21 mouse cellular contexts compared by ENCODE assay signal in the genomic region with DNA sequence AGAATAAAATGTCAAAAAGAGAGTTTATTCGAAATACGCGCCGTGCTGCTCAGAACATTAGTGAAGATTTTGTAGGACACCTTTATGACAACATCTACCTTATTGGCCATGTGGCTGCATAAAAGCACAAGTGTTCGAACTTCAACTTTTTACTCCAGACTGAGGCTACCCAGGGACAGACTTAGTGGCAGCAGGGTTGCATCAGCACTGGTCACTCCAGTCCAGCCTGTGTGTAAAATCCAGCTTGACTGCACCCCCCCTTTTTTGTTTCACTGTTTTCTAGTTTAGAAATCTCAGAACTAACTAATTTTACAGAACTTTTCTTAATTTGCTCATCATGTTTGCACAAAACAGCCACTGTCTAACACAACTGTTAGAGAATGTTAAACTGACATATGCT. TPM values are rescaled to one million over a fixed set of nuclear protein-coding genes. Genes with fewer than 3 reads are reported as not detected.
A peak's percentile ranks its signal among the peaks of the same experiment; 100 is the strongest.
DNase-seq lines count a peak whose midpoint lies in the region; ATAC-seq and TF ChIP-seq lines count a peak whose summit lies in the region.
"Had no signal": no experiment of that assay in that cellular context is flagged by ENCODE, and none has a peak within 500 bp of the region (broad histone marks: within the 10 kb centered on the region; RNA-seq: fewer than 3 reads in every experiment).

No protein-coding gene starts in this region.

- no peaks in the 10 kb centered on the region for H3K9me3 ChIP-seq in liver, embryonic 12.5 days (replicated peaks)
- no peaks in the 10 kb centered on the region for H3K9me3 ChIP-seq in liver, embryonic 11.5 days (ENCODE audit: control insufficient read depth, low read length)
- H3K9me3 ChIP-seq in liver, embryonic 15.5 days (replicated peaks): no peaks in the 10 kb centered on the region
- no peaks in the 10 kb centered on the region for H3K9me3 ChIP-seq in liver, postnatal 0 days (ENCODE audit: low read length)
- H3K9me3 ChIP-seq: embryonic facial prominence, embryonic 13.5 days; embryonic facial prominence, embryonic 15.5 days; forebrain, embryonic 10.5 days; forebrain, embryonic 12.5 days had no signal

- H3K9ac ChIP-seq in liver, embryonic 12.5 days: no peak overlapping the region
- no peak overlapping the region for H3K9ac ChIP-seq in liver, embryonic 11.5 days (ENCODE audit: low read depth, low read length)
- H3K9ac ChIP-seq in liver, embryonic 15.5 days: no peak overlapping the region
- H3K9ac ChIP-seq in liver, postnatal 0 days (replicated peaks): no peak overlapping the region
- H3K9ac ChIP-seq: embryonic facial prominence, embryonic 13.5 days; embryonic facial prominence, embryonic 15.5 days; forebrain, embryonic 12.5 days had no signal

- TF ChIP-seq EP300 in liver, postnatal 0 days (IDR thresholded peaks at IDR 0.05; ENCODE audit: low read depth): no peak

- no peak overlapping the region for H3K27ac ChIP-seq in liver, embryonic 12.5 days
- no peak overlapping the region for H3K27ac ChIP-seq in liver, embryonic 11.5 days (ENCODE audit: low read depth, low read length)
- H3K27ac ChIP-seq in liver, embryonic 15.5 days (replicated peaks): no peak overlapping the region
- 0 out of 2 replicates have a peak overlapping the region, but pooled peaks have one; percentile 39 for H3K27ac ChIP-seq in liver, postnatal 0 days (ENCODE audit: low read depth)
- H3K27ac ChIP-seq: embryonic facial prominence, embryonic 13.5 days; embryonic facial prominence, embryonic 15.5 days; forebrain, embryonic 10.5 days; forebrain, embryonic 12.5 days had no signal

- H3K4me2 ChIP-seq in liver, embryonic 12.5 days: no peak overlapping the region
- no peak overlapping the region for H3K4me2 ChIP-seq in liver, embryonic 11.5 days
- no peak overlapping the region for H3K4me2 ChIP-seq in liver, embryonic 15.5 days
- no peak overlapping the region for H3K4me2 ChIP-seq in liver, postnatal 0 days (ENCODE audit: low read depth, low read length)
- H3K4me2 ChIP-seq: embryonic facial prominence, embryonic 13.5 days; embryonic facial prominence, embryonic 15.5 days; forebrain, embryonic 12.5 days had no signal

- DNase-seq in liver, embryonic 11.5 days (ENCODE audit: low spot score): no peak
- no peak for DNase-seq in liver, postnatal 0 days
- DNase-seq in adrenal gland, postnatal 14 days: no peak
- no peak for DNase-seq in left cerebral cortex, postnatal 4 days
- DNase-seq: adrenal gland, adult 2 months; adrenal gland, postnatal 10 days; cerebellum, adult 11-12 months; cerebellum, adult 8-10 months; cerebellum, adult 9-11 months; cerebellum, postnatal 14 days; cerebellum, postnatal 36 days; embryo, embryonic 11 days had no signal

- no peak for TF ChIP-seq CTCF in liver, postnatal 0 days (IDR thresholded peaks at IDR 0.05; ENCODE audit: low read depth)

- H3K4me1 ChIP-seq in liver, embryonic 12.5 days: no peaks in the 10 kb centered on the region
- H3K4me1 ChIP-seq in liver, embryonic 11.5 days (replicated peaks; ENCODE audit: control insufficient read depth, insufficient read depth, low read length): no peaks in the 10 kb centered on the region
- H3K4me1 ChIP-seq in liver, embryonic 15.5 days (replicated peaks): no peaks in the 10 kb centered on the region
- no peaks in the 10 kb centered on the region; the same call in 1 of the 2 replicates for H3K4me1 ChIP-seq in liver, postnatal 0 days (ENCODE audit: insufficient read depth)
- H3K4me1 ChIP-seq: embryonic facial prominence, embryonic 13.5 days; embryonic facial prominence, embryonic 15.5 days; forebrain, embryonic 10.5 days; forebrain, embryonic 12.5 days had no signal

- H3K27me3 ChIP-seq in liver, embryonic 12.5 days (replicated peaks): no peaks in the 10 kb centered on the region
- H3K27me3 ChIP-seq in liver, embryonic 11.5 days (replicated peaks; ENCODE audit: control insufficient read depth, insufficient read depth, low read length): no peaks in the 10 kb centered on the region
- H3K27me3 ChIP-seq in liver, embryonic 15.5 days: no peaks in the 10 kb centered on the region
- H3K27me3 ChIP-seq in liver, postnatal 0 days (ENCODE audit: insufficient read depth, low read length): no peaks in the 10 kb centered on the region
- H3K27me3 ChIP-seq: embryonic facial prominence, embryonic 13.5 days; embryonic facial prominence, embryonic 15.5 days; forebrain, embryonic 12.5 days had no signal

- peaks cover 9% of the 10 kb centered on the region for H3K36me3 ChIP-seq in liver, embryonic 12.5 days
- H3K36me3 ChIP-seq in liver, embryonic 11.5 days (ENCODE audit: control insufficient read depth, insufficient read depth, low read length): no peaks in the 10 kb centered on the region; the same call in 1 of the 2 replicates
- H3K36me3 ChIP-seq in liver, embryonic 15.5 days (replicated peaks): peaks cover 9% of the 10 kb centered on the region
- peaks cover 14% of the 10 kb centered on the region for H3K36me3 ChIP-seq in liver, postnatal 0 days (replicated peaks; ENCODE audit: insufficient read depth, low read length)
- H3K36me3 ChIP-seq: embryonic facial prominence, embryonic 13.5 days; embryonic facial prominence, embryonic 15.5 days; forebrain, embryonic 10.5 days; forebrain, embryonic 12.5 days had no signal

- 0 out of 2 replicates have a peak, but pooled peaks have one; percentile 47 for ATAC-seq in liver, embryonic 12.5 days
- ATAC-seq in liver, embryonic 11.5 days (replicated peaks; ENCODE audit: low FRiP score): no peak
- ATAC-seq in liver, embryonic 15.5 days (ENCODE audit: insufficient read depth): peak; percentile 68; the same call in 1 of the 2 replicates
- ATAC-seq in liver, postnatal 0 days: peak; percentile 74
- ATAC-seq: forebrain, embryonic 14.5 days; forebrain, embryonic 16.5 days had no signal

- intact Hi-C loops in left cerebral cortex, postnatal 4 days (cut with DNase I): no loop called here

- no peak overlapping the region for H3K4me3 ChIP-seq in liver, embryonic 12.5 days
- no peak overlapping the region for H3K4me3 ChIP-seq in liver, embryonic 11.5 days (ENCODE audit: low read depth, low read length)
- H3K4me3 ChIP-seq in liver, embryonic 15.5 days (replicated peaks): no peak overlapping the region
- no peak overlapping the region for H3K4me3 ChIP-seq in liver, postnatal 0 days (ENCODE audit: low read depth, low read length)
- H3K4me3 ChIP-seq: embryonic facial prominence, embryonic 13.5 days; embryonic facial prominence, embryonic 15.5 days; erythroblast, embryonic 14.5 days; forebrain, embryonic 10.5 days; forebrain, embryonic 12.5 days had no signal

- 91% methylated on average over 5 of the region's 5 CpGs for WGBS in liver, embryonic 12.5 days (ENCODE audit: insufficient replicate concordance)
- 91% methylated on average over 5 of the region's 5 CpGs for WGBS in liver, embryonic 11.5 days
- WGBS in liver, embryonic 15.5 days (ENCODE audit: insufficient replicate concordance): 87% methylated on average over 5 of the region's 5 CpGs
- 83% methylated on average over 5 of the region's 5 CpGs for WGBS in liver, postnatal 0 days (ENCODE audit: insufficient replicate concordance)

RNA-seq across cellular contexts. Expression of a gene that starts 40.6 kb away (rescaled TPM):
- 42.1 and 45.0 TPM in 2 replicates for polyA plus RNA-seq in liver, embryonic 12.5 days (2016; fragmentation: Nextera tagmentation; extraction: Ambion mirVana)
- 55.4 and 57.2 TPM in 2 replicates for polyA plus RNA-seq in liver, embryonic 11.5 days (2014; fragmentation: Nextera tagmentation; extraction: Ambion mirVana)
- 35.7 and 38.7 TPM in 2 replicates for polyA plus RNA-seq in liver, embryonic 15.5 days (2015; fragmentation: Nextera tagmentation; extraction: Ambion mirVana)
- 48.3 and 55.3 TPM in 2 replicates for polyA plus RNA-seq in liver, postnatal 0 days (2015; fragmentation: Nextera tagmentation; extraction: Ambion mirVana)
- 53.9 and 58.1 TPM in 2 replicates for total RNA-seq in adrenal gland, postnatal 14 days (2021)
- 10 to 100 TPM; 28.0 to 30.8 TPM for total RNA-seq in left cerebral cortex, postnatal 4 days (2021)

RNA-seq across cellular contexts. Expression of a gene that starts 40.7 kb away (rescaled TPM):
- 26.3 and 27.1 TPM in 2 replicates for polyA plus RNA-seq in liver, embryonic 12.5 days (2016; fragmentation: Nextera tagmentation; extraction: Ambion mirVana)
- polyA plus RNA-seq in liver, embryonic 11.5 days (2014; fragmentation: Nextera tagmentation; extraction: Ambion mirVana): 40.9 and 41.2 TPM in 2 replicates
- 16.4 and 17.3 TPM in 2 replicates for polyA plus RNA-seq in liver, embryonic 15.5 days (2015; fragmentation: Nextera tagmentation; extraction: Ambion mirVana)
- polyA plus RNA-seq in liver, postnatal 0 days (2015; fragmentation: Nextera tagmentation; extraction: Ambion mirVana): 17.8 TPM in 2 replicates
- total RNA-seq in adrenal gland, postnatal 14 days (2021): 22.5 and 24.8 TPM in 2 replicates
- total RNA-seq in left cerebral cortex, postnatal 4 days (2021): 10 to 100 TPM; 23.5 to 26.0 TPM
